Mouse (Mus musculus) midbrain, embryonic 12.5 days (tissue): ENCODE data around the gene Lrrc41. TPM values are rescaled to one million over a fixed set of nuclear protein-coding genes. Genes with fewer than 3 reads are reported as not detected.
A peak's percentile ranks its signal among the peaks of the same experiment; 100 is the strongest.

Source experiments
- ATAC-seq: fragments of 200-750 bp; cut with Nextera tagmentation; 2 replicates; pipeline ENCODE4 v1.8.0; 2017; ENCODE audit warnings: low read depth, moderate TSS enrichment, moderate library complexity; ENCODE audit not compliant: low FRiP score
- H3K27ac ChIP-seq: fragments of 300-500 bp; sonication (generic); replicated peaks from 2 replicates; pipeline ENCODE4 v1.5.1; 2016; ENCODE audit warnings: mild to moderate bottlenecking
- H3K27me3 ChIP-seq: fragments of 300-500 bp; sonication (generic); 2 replicates; pipeline ENCODE4 v1.6.1; 2016; ENCODE audit warnings: mild to moderate bottlenecking
- H3K36me3 ChIP-seq: fragments of 300-500 bp; sonication (generic); 2 replicates; pipeline ENCODE4 v1.6.1; 2016
- H3K4me1 ChIP-seq: fragments of 300-500 bp; sonication (generic); 2 replicates; pipeline ENCODE4 v1.6.1; 2016
- H3K4me2 ChIP-seq: fragments of 300-500 bp; sonication (generic); replicated peaks from 2 replicates; pipeline ENCODE4 v1.6.1; 2016; ENCODE audit warnings: mild to moderate bottlenecking, moderate library complexity
- H3K4me3 ChIP-seq: fragments of 300-500 bp; sonication (generic); 2 replicates; pipeline ENCODE4 v1.5.1; 2016; ENCODE audit warnings: mild to moderate bottlenecking
- H3K9ac ChIP-seq: fragments of 300-500 bp; sonication (generic); replicated peaks from 2 replicates; pipeline ENCODE4 v1.6.1; 2016; ENCODE audit warnings: mild to moderate bottlenecking, moderate library complexity
- H3K9me3 ChIP-seq: fragments of 300-500 bp; sonication (generic); 2 replicates; pipeline ENCODE4 v1.6.1; 2016; ENCODE audit warnings: mild to moderate bottlenecking
- WGBS: fragments of 180-500 bp; shearing (Covaris S2); methylation state at CpG from one replicate; pipeline ENCODE4 v1.1.7; 2016; 5-methylcytosine and 5-hydroxymethylcytosine counted together
- polyA plus RNA-seq: library from polyadenylated mRNA; unstranded; fragments of >200 nt; fragmentation: Nextera tagmentation; extraction: Ambion mirVana; gene quantifications from 2 replicates; pipeline ENCODE4 v1.2.1, GENCODE M21; 2016

Gene Lrrc41
- polyA plus RNA-seq = 69.6 and 71.2 TPM in 2 replicates

DNA sequence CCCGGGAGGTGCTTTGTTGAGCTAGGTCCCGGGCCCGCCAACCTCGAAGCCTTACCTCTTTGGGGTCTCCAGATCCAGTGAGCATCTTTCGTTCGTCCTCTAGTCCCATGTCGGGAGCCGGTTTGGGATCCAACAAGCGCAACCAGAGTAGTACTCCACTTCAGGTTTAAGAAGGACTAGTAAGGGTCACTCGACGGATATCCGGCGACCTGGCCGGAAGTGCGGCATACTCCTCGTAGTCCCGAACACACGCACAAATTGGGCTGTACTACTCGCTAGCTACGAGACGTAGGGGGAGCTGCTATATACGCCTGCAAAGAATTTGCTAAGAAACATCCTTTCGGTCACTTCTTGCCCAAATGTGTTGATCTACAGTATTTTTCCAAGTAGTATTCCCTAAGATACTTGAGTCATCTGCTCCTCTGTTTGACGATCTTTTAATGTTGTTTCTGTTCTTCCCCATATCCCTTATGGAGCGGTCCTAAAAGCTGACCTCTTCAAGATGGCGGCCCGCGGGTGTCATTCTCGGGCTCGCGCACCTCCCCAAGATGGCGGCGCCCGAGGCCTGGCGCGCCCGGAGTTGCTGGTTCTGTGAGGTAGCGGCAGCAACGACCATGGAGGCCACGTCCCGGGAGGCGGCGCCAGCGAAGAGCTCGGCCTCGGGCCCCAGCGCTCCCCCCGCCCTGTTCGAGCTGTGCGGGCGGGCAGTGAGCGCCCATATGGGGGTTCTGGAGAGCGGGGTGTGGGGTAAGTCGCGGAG lies at the start of gene Lrrc41, which contains the start of gene Uqcrh:
Gene Lrrc41, plus strand, starts transcription at position 409 of the 760 bp plus-strand sequence.
Gene Uqcrh, minus strand, starts transcription at position 211 of the 760 bp plus-strand sequence.
- Histone ChIP-seq H3K4me2 (peak within 1 kb of the TSS; percentile 95), H3K4me1 (peaks cover 29% of the 10 kb centered on the region), H3K9ac (peak within 1 kb of the TSS; percentile 94), H3K4me3 (peak within 1 kb of the TSS; percentile 74), H3K27me3 (no peaks in the 10 kb centered on the region), H3K27ac (peak within 1 kb of the TSS; percentile 98), H3K36me3 (peaks cover 14% of the 10 kb centered on the region), H3K9me3 (no peaks in the 10 kb centered on the region)
- WGBS = under 1% methylated on average over 55 of the region's 55 CpGs
- peak; percentile 93 for ATAC-seq

GRCm38 (mm10) chr4:116032906-116033305 lies 42.2 kb upstream of the Lrrc41 start:
- Histone ChIP-seq H3K27me3 (no peaks in the 10 kb centered on the region), H3K4me2 (no peak overlapping the region), H3K9ac (no peak overlapping the region), H3K36me3 (peaks cover 43% of the 10 kb centered on the region), H3K27ac (no peak overlapping the region), H3K9me3 (no peaks in the 10 kb centered on the region), H3K4me3 (no peak overlapping the region), H3K4me1 (no peaks in the 10 kb centered on the region)
- ATAC-seq = no peak
- WGBS = 87% methylated on average over 9 of the region's 9 CpGs

DNA sequence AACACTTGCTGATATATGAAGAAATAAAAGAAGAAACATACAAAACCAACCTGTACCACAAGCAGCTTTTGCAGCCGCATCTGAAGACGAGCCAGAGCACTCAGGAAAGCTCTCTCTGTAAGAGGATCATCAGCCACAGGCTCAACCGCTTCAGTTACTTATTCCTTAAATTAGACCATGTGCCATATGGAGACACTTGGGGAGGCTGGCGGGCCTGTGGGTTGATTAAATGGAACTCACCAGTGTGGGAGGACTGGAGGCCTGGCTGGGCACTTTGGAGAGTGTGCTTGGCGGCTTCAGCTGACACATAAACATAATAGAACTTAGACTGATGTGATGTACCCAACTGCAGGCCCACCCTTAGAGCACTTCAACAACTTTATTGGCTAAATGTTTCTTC lies 41.7 kb upstream of the Lrrc41 start:
- Histone ChIP-seq H3K4me1 (no peaks in the 10 kb centered on the region), H3K27me3 (no peaks in the 10 kb centered on the region), H3K9me3 (no peaks in the 10 kb centered on the region), H3K4me2 (no peak overlapping the region), H3K27ac (no peak overlapping the region), H3K9ac (no peak overlapping the region), H3K36me3 (peaks cover 44% of the 10 kb centered on the region), H3K4me3 (no peak overlapping the region)
- ATAC-seq = no peak
- whole genome bisulfite sequencing = 90% methylated on average over 5 of the region's 5 CpGs

GRCm38 (mm10) chr4:116040466-116040865 lies 34.6 kb upstream of the Lrrc41 start:
- no peak for ATAC-seq
- Histone ChIP-seq H3K36me3 (peaks cover 48% of the 10 kb centered on the region), H3K4me1 (no peaks in the 10 kb centered on the region), H3K9ac (no peak overlapping the region), H3K4me2 (no peak overlapping the region), H3K4me3 (no peak overlapping the region), H3K9me3 (no peaks in the 10 kb centered on the region), H3K27ac (no peak overlapping the region), H3K27me3 (no peaks in the 10 kb centered on the region)
- 89% methylated on average over 2 of the region's 2 CpGs for WGBS

DNA sequence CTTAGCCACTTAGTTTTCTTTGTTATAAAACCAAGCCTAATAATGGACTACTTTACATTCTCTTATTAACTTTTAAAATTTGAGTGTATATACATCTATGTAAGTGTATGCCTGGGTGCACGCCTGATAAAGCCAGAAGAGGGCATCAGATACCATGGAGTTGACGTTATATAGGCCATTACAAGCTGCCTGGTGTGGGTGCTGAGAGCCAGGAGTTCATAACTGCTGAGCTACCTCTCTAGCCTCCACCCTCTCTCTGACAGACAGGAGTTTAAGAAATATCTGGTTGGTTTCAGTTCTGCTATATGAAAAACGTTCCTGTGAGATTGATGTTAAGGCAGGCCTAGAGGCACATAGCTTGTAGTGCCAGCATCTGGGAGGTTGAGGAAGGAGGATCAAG lies 32.9 kb upstream of the Lrrc41 start:
- H3K27me3 ChIP-seq = no peaks in the 10 kb centered on the region

DNA sequence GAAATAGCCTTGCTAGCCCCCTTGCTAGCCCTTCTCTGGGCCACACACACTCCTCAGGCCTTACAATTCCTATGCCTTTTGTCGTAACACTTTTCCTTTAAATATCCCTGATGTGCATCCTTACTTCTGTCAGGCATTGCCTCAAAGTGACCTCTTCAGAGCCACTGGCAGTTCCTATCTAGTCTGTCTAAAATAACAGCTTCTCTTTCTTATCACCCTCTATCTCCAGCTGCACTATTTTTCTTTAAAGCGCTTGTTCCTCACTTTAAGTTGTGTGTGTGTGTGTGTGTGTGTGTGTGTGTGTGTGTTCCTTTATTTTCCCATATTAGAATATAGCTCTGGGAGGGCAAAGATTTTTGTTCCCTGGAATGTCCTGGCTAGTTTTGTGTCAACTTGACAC lies 28.5 kb upstream of the Lrrc41 start:
- H3K9me3 ChIP-seq = no peaks in the 10 kb centered on the region
- 100% methylated on average over 2 of the region's 2 CpGs for WGBS
- no peak overlapping the region for H3K4me2 ChIP-seq
- peaks cover 31% of the 10 kb centered on the region for H3K36me3 ChIP-seq
- no peaks in the 10 kb centered on the region for H3K27me3 ChIP-seq
- no peaks in the 10 kb centered on the region for H3K4me1 ChIP-seq
- H3K27ac ChIP-seq = no peak overlapping the region
- no peak for ATAC-seq
- H3K4me3 ChIP-seq = no peak overlapping the region
- no peak overlapping the region for H3K9ac ChIP-seq

More for the DNA sequence above, 32.9 kb upstream of the Lrrc41 start:
- no peak overlapping the region for H3K27ac ChIP-seq
- no peak overlapping the region for H3K9ac ChIP-seq
- no peaks in the 10 kb centered on the region for H3K9me3 ChIP-seq
- H3K4me1 ChIP-seq = no peaks in the 10 kb centered on the region
- no peak overlapping the region for H3K4me3 ChIP-seq
- H3K36me3 ChIP-seq = peaks cover 43% of the 10 kb centered on the region
- H3K4me2 ChIP-seq = no peak overlapping the region
- no peak for ATAC-seq
- WGBS = 81% methylated on average over 3 of the region's 3 CpGs

- Histone ChIP-seq H3K36me3 (peaks cover 26% of the 10 kb centered on the region), H3K27ac (no peak overlapping the region), H3K9ac (no peak overlapping the region), H3K4me2 (no peak overlapping the region), H3K4me1 (peaks cover 6% of the 10 kb centered on the region), H3K4me3 (no peak overlapping the region), H3K9me3 (no peaks in the 10 kb centered on the region), H3K27me3 (no peaks in the 10 kb centered on the region)
- ATAC-seq = no peak
- WGBS = 87% methylated on average over 1 of the region's 1 CpGs
These were observed 27.4 kb upstream of the Lrrc41 start for GRCm38 (mm10) chr4:116047681-116048080.

DNA sequence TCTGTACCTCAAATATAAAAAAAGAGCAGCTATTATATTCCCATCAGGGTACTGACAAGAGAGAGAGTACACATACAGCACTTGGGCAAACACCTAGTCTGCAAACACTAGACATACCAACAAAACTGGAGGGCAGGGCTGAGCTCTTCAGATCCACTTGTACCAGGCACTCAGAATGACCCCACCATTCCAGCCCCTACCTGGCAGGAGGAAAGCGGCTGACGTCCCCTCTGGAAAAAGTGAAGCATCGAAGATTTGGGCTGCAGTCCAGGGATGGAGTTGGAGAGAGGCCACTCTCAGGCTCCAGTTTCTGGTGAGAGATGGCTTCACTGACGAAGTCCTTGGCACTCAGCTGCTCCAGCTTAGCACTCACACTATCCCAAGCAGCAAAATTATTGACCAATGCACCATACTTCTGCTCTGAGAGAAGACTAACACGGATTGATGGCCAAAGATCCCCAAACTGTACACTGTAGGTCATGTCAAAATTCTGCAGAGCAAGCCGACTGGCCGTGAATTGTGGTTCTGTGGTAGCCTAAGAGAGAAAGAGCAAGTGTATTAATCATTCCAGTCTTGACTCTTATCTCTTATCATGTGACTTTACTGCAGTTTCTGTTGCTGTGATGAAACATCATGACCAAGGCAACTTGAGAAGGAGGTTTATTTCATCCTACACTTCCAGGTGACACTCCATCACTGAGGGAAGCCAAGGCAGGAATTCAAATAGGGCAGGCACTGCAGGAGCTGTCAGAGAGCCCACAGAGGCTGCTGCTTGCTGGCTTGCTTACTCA lies 26.7 kb upstream of the Lrrc41 start:
- Histone ChIP-seq H3K9me3 (no peaks in the 10 kb centered on the region), H3K4me2 (no peak overlapping the region), H3K36me3 (peaks cover 19% of the 10 kb centered on the region), H3K4me3 (no peak overlapping the region), H3K4me1 (peaks cover 11% of the 10 kb centered on the region), H3K27ac (no peak overlapping the region), H3K27me3 (no peaks in the 10 kb centered on the region), H3K9ac (no peak overlapping the region)
- ATAC-seq = no peak
- WGBS = 86% methylated on average over 7 of the region's 7 CpGs

GRCm38 (mm10) chr4:116049211-116049610 lies 25.9 kb upstream of the Lrrc41 start:
- Histone ChIP-seq H3K4me2 (no peak overlapping the region), H3K9ac (no peak overlapping the region), H3K27me3 (no peaks in the 10 kb centered on the region), H3K27ac (no peak overlapping the region), H3K4me1 (peaks cover 11% of the 10 kb centered on the region), H3K9me3 (no peaks in the 10 kb centered on the region), H3K36me3 (peaks cover 14% of the 10 kb centered on the region), H3K4me3 (no peak overlapping the region)
- WGBS = 82% methylated on average over 3 of the region's 3 CpGs
- no peak for ATAC-seq

- peak; percentile 55 for ATAC-seq
- H3K4me1 ChIP-seq = peaks cover 11% of the 10 kb centered on the region
- peak overlapping the region; percentile 89 for H3K27ac ChIP-seq
- H3K9me3 ChIP-seq = no peaks in the 10 kb centered on the region
- H3K4me2 ChIP-seq = peak overlapping the region; percentile 87
- peak overlapping the region; percentile 55 for H3K4me3 ChIP-seq
- peaks cover 9% of the 10 kb centered on the region for H3K36me3 ChIP-seq
- no peaks in the 10 kb centered on the region for H3K27me3 ChIP-seq
- WGBS = 12% methylated on average over 22 of the region's 22 CpGs
- peak overlapping the region; percentile 63 for H3K9ac ChIP-seq
These were observed 22.4 kb upstream of the Lrrc41 start for GRCm38 (mm10) chr4:116052526-116053293.

DNA sequence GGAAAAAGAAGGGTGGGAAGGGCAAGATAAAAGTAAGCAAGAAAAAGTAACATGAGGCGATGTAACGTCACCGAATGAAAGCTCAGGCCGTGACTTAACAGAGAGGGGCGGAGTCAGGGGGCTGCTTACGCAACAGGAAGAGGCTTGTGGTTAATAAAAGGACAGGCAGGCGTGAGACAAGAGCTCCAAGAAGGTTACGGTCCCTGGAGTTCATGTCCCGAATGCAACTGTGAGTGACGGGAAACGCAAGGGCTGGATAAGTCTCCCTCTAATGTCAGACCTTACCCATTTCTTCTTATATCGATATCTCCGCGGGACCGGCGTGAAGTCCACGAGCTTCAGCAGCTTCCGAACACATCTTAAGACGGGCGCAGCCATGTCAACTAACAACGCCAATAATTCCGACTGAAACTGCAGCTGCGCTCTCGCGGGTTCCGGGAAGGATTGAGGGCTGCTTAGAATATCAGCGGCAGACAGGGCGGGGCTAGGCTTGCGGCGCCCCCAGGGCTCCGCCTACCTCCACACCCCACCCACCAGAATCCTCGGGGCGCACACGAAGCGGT lies 21.6 kb upstream of the Lrrc41 start, which contains the start of gene Nsun4:
Gene Nsun4, minus strand, starts transcription at position 478 of the 563 bp plus-strand sequence.
- peaks cover 5% of the 10 kb centered on the region; the same call in 1 of the 2 replicates for H3K36me3 ChIP-seq
- under 1% methylated on average over 35 of the region's 35 CpGs for WGBS
- peak within 1 kb of the TSS; percentile 89 for H3K27ac ChIP-seq
- H3K9ac ChIP-seq = peak within 1 kb of the TSS; percentile 63
- peak; percentile 96 for ATAC-seq
- H3K4me2 ChIP-seq = peak within 1 kb of the TSS; percentile 87
- H3K9me3 ChIP-seq = no peaks in the 10 kb centered on the region
- H3K4me1 ChIP-seq = peaks cover 11% of the 10 kb centered on the region
- peak within 1 kb of the TSS; percentile 55 for H3K4me3 ChIP-seq
- no peaks in the 10 kb centered on the region for H3K27me3 ChIP-seq
